Mouse (Mus musculus) mesoderm, embryonic 11.5 days (tissue): ENCODE measurements at regions not wholly inside any gene's neighbourhood (a gene's known extent, or its start where the extent isn't known, plus 50 kb on each side); places are given as distances from the start of the nearest gene placed in this dataset.
A peak's percentile ranks its signal among the peaks of the same experiment; 100 is the strongest.
"Not testable (repeated sequence)": the region's sequence is repeated elsewhere in the genome, so short reads cannot be mapped to it uniquely, and the experiment has no call there.

Source experiments
- DNase-seq: peaks from one replicate; pipeline ENCODE4 v3.0.0-alpha.2; 2012; ENCODE audit warnings: low read depth, low spot score

- no peak for DNase-seq
These were observed 87.5 kb upstream of the Ppp2r2d start for GRCm38 (mm10) chr7:138758386-138758785.

- DNase-seq: no peak
These were observed 97.4 kb upstream of the Ppp2r2d start for GRCm38 (mm10) chr7:138748442-138748841.

DNA sequence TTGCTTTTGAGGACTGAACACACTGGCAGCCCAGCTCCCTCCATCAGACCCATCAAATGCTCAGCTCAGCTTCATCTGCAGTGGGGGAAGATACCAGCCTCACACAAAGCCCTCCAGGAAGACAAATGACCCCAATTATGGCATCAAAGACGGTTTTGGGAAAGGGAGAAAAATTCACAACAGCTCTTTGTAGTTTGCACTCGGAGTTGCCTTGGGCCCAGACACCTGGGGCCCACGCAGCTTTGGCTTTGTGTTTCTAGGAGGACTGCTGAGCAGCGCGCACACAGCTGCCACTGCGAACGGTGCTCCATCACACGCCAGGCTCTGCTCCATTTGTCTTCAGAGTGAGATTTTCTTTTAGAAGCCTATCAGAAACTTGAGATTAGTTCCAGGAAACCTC, 99.3 kb upstream of the Ppp2r2d start:
- DNase-seq: peak; percentile 42

DNA sequence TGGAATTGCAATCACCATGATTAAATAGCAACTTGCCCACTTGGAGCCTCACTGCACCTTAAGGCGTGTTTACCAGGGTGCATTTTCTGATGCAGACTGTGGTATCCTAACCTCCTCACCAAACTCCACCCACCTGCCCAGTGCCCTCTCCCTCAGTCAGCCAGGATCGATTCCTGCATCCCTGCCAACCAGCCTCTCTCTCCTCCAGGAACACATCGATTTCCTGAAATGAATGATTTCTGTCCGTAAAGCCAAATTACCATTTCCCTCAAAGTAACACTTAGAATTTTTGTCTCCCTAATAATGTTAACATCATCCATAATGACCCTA, 103.4 kb upstream of the Ppp2r2d start:
- no peak for DNase-seq

DNA sequence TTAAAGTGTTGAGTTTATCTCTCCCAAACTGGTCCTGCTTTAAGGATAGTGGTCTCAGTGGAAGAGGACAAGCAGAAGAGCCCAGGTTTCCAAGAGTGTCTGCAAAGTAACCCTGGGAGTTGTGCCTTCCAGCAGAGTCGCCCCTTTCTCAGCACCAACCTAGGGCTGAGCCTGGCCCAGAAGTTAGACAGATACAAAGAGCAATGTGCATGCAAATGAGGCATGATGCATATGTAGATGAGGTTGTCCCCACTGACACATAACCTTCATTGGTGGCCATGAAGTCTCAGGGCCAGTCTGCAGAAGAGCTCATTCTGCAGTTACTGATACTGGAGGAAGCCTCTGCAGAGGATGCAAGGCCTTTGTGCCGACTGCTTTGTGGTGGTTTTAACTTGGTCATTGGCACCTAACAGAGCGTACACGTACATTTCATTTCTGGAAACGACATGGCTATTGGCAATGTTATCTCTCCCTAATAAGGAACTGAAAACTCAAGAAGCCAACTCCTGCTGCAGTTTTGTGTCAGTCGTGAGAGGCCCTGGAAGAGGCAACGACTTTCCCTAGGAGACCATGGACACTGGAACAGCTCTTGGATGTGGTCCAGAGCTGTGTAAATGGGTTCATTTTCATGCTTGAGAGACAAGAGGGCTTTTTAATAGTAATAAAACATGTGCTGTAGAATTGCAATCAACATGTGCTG, 103.9 kb upstream of the Ppp2r2d start:
- no peak for DNase-seq

DNA sequence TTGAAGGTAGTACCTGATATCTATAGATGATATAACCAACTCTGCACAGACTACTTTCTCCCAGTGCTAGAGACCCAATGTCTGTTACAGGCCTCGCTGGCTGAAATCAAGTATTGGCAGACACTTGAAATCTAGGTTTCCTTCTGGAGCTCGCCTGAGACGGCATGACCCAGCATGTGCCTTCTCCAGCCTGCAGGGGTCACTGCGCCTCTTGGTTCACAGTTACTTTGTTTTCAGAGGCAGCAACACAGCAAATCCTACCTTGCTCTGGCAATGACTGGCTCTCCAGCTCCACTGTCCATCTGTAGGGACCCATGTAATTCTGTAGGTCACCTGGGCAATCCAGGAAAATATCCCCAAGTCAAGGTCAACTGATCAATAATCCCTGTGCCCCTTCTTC, 111.6 kb upstream of the Ppp2r2d start:
- peak; percentile 44 for DNase-seq

- no peak for DNase-seq
These were observed 121.0 kb upstream of the Ppp2r2d start for GRCm38 (mm10) chr7:138724829-138725228.

DNA sequence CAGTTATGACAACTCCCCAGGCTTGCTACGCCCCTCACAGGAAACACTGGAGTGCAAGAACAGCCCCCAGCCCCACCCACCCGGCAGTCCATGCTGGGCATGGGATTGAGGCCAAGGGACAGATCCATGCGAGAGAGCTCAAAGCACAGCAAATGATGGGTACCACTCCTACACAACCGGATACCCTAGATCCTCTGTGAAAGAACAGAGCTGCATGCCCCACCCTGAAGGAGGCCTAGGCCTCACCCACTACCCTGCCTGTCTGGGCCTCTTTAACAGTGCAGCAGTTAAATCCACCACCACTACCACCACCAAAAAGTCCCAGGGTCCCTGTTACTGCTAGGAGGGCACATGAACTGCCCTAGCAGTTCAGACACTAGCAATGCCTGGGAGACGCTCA, 126.3 kb upstream of the Ppp2r2d start:
- DNase-seq: no peak

DNA sequence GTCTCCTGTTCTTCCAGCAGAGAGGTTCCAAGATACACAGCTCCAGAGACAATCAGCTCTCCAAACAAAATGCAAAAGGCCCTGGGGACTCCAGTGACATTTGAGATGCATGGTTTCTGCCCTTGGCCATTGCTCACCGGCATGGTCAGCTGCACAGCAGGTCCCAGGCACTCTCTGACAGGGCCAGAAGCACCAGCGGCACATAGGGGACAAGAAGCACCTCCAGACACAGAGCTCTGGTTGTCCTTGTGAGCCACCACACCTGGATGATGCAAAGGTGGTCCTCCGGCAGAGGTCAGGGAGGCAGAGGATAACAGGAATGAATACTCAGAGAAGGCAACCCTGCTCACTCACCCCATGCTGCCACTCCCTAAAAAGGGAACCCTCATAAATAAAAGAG, 126.8 kb upstream of the Ppp2r2d start:
- no peak for DNase-seq

- DNase-seq: no peak
These were observed 131.1 kb upstream of the Ppp2r2d start for GRCm38 (mm10) chr7:138714731-138715130.

- no peak for DNase-seq
These were observed 137.5 kb upstream of the Ppp2r2d start for GRCm38 (mm10) chr7:138708373-138708772.

DNA sequence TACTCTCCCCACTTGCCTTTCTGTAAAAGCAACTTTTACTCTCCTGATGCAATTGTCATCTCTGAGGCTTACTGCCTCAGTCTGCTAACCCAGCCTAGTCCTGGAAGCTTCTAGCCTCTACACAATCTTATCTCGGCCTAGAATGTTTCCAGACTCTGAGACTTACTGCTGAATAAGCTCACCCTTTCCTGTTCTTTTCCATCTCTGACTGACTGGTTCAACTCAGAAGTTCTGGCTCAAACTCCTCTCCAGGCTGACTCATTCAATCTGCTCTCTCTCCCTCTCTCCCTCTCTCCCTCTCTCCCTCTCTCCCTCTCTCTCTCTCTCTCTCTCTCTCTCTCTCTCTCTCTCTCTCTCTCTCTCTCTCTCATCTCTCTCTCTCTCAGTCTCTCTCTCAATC, 146.3 kb upstream of the Ppp2r2d start:
- not testable (repeated sequence) for DNase-seq

GRCm38 (mm10) chr7:138682161-138682560, 163.7 kb upstream of the Ppp2r2d start:
- no peak for DNase-seq

GRCm38 (mm10) chr7:138680530-138680929, 165.3 kb upstream of the Ppp2r2d start:
- no peak for DNase-seq

DNA sequence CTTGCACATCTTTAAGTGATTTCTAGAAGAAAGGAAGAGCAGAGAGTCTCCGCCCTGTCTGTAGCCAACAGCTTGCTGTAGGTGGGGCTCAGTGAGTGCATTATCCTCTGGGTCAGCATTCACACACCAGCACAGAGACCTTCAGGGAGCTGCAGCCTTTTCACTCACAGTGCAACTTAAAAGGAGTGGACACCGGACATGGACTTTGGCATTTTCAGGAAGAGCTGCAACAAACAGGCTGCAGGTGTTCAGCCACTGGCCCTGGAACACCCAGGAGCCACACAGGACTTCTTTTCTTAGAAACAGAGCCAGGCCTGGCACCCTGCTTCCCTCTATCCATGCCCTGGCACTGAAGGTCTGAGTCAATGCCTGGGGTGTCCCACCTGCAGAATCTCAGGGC, 166.3 kb upstream of the Ppp2r2d start:
- no peak for DNase-seq

DNA sequence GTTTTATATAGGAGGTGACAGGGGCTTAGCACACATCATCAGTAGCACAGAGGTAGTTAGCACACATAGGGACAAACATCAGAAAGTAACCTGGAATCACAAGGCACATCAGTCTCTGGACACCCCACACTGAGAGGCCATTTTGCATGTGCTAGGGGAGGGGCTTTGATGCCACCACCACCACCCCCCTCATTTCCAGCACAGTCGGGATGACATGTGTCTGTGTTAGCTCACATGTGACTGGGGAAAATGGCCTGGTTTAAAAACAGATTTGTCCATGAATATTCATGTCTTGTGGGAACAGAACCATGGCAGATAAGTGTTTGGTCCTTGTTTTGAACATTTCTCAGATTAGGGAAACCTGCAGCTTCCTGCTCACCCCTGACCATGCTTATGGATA, 172.9 kb upstream of the Ppp2r2d start:
- DNase-seq: no peak

- no peak for DNase-seq
These were observed 177.5 kb upstream of the Ppp2r2d start for GRCm38 (mm10) chr7:138668337-138668736.

GRCm38 (mm10) chr7:138660124-138660523, 185.8 kb upstream of the Ppp2r2d start:
- no peak for DNase-seq

DNA sequence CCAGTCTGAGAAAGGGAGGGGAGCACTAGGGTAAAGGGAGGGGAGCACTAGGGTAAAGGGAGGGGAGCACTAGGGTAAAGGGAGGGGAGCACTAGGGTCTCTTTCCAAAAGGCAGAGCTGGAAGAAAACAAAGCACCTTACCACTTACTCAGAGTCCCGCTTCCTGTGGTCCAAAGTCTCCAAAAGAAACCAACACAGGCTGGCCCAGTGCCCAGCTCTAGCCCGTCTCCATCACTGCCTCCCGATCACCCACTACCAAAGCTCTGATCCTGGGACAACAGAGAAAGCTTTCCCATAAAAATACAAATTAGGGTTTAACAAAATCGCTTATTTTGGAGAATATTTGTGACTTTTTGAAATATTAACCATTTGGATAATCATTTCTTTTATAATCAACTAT, 188.4 kb upstream of the Ppp2r2d start:
- DNase-seq: no peak

GRCm38 (mm10) chr7:138657076-138657475, 188.8 kb upstream of the Ppp2r2d start:
- no peak for DNase-seq

- DNase-seq: no peak
These were observed 189.9 kb upstream of the Ppp2r2d start for GRCm38 (mm10) chr7:138655940-138656339.

GRCm38 (mm10) chr7:138650946-138651345, 194.9 kb upstream of the Ppp2r2d start:
- DNase-seq: no peak

GRCm38 (mm10) chr7:138647636-138648035, 198.2 kb upstream of the Ppp2r2d start:
- DNase-seq: no peak

GRCm38 (mm10) chr7:138640492-138641165, 205.2 kb upstream of the Ppp2r2d start:
- no peak for DNase-seq
